In the genomic region with DNA sequence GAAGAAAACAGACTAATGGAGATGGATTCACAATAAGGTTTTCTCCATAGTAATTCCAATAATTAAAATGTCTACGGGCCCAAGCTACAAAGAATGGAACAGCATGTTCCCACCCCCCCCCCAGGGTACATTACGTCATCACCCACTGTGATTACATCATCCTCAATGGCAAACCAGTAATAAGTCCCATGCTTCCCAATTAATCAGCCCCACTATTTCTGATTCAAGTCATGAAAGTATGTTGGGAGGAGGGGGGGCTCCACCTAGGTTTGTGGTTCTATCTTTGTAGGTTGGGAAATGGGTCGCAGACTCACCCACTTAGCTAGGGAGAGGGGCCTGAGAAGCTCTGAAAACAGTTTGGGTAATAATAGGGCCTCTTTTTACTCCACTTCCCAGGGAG, we compare ENCODE assay signal across 15 mouse cellular contexts. TPM values are rescaled to one million over a fixed set of nuclear protein-coding genes. Genes with fewer than 3 reads are reported as not detected.
DNase-seq lines count a peak whose midpoint lies in the region; ATAC-seq and TF ChIP-seq lines count a peak whose summit lies in the region.
"Had no signal": no experiment of that assay in that cellular context is flagged by ENCODE, and none has a peak within 500 bp of the region (broad histone marks: within the 10 kb centered on the region; RNA-seq: fewer than 3 reads in every experiment).

No protein-coding gene starts in this region.

- no peak for DNase-seq in forebrain, embryonic 11.5 days (ENCODE audit: low spot score)
- DNase-seq in midbrain, embryonic 14.5 days = no peak
- no peak for DNase-seq in midbrain, embryonic 11.5 days (ENCODE audit: low spot score, missing footprints)
- no peak for DNase-seq in left cerebral cortex, postnatal 4 days
- DNase-seq: cerebellum, adult 11 months; heart, adult 2 months; lung, adult 18-20 months had no signal

- intact Hi-C loops in left cerebral cortex, postnatal 4 days (cut with DNase I) = no loop called here

- no peaks in the 10 kb centered on the region for H3K36me3 ChIP-seq in forebrain, embryonic 11.5 days (ENCODE audit: control insufficient read depth, insufficient read depth, low read length)
- H3K36me3 ChIP-seq in forebrain, embryonic 16.5 days (ENCODE audit: control insufficient read depth, insufficient read depth) = no peaks in the 10 kb centered on the region
- no peaks in the 10 kb centered on the region for H3K36me3 ChIP-seq in midbrain, embryonic 14.5 days (ENCODE audit: control insufficient read depth, insufficient read depth, low read length)
- H3K36me3 ChIP-seq in midbrain, embryonic 11.5 days (ENCODE audit: control insufficient read depth, insufficient read depth, low read length) = no peaks in the 10 kb centered on the region
- no peaks in the 10 kb centered on the region for H3K36me3 ChIP-seq in forebrain, embryonic 12.5 days (replicated peaks)
- H3K36me3 ChIP-seq in myocyte (ENCODE audit: control insufficient read depth, insufficient read depth) = no peaks in the 10 kb centered on the region
- H3K36me3 ChIP-seq: intestine, embryonic 15.5 days; limb, embryonic 12.5 days had no signal

- no peak overlapping the region for H3K4me3 ChIP-seq in forebrain, embryonic 11.5 days (ENCODE audit: low read depth, low read length)
- no peak overlapping the region for H3K4me3 ChIP-seq in forebrain, embryonic 16.5 days (replicated peaks; ENCODE audit: low read length)
- H3K4me3 ChIP-seq in midbrain, embryonic 14.5 days (replicated peaks; ENCODE audit: low read depth, low read length) = no peak overlapping the region
- no peak overlapping the region for H3K4me3 ChIP-seq in midbrain, embryonic 11.5 days (ENCODE audit: low read depth, low read length)
- no peak overlapping the region for H3K4me3 ChIP-seq in forebrain, embryonic 12.5 days (replicated peaks)
- no peak overlapping the region for H3K4me3 ChIP-seq in myocyte
- H3K4me3 ChIP-seq: heart, adult 2 months; intestine, embryonic 15.5 days; layer of hippocampus, adult 2 months; left cerebral cortex, adult 2 months; limb, embryonic 12.5 days had no signal

- no peak for TF ChIP-seq POLR2A in myocyte (IDR thresholded peaks at IDR 0.05; ENCODE audit: insufficient read length, low read depth)

- WGBS in forebrain, embryonic 11.5 days = 31% methylated on average over 3 of the region's 3 CpGs
- WGBS in forebrain, embryonic 16.5 days = 7% methylated on average over 3 of the region's 3 CpGs
- WGBS in midbrain, embryonic 14.5 days = 32% methylated on average over 3 of the region's 3 CpGs
- 41% methylated on average over 3 of the region's 3 CpGs for WGBS in midbrain, embryonic 11.5 days
- 25% methylated on average over 3 of the region's 3 CpGs for WGBS in forebrain, embryonic 12.5 days

- H3K9ac ChIP-seq in forebrain, embryonic 11.5 days (ENCODE audit: low read length) = no peak overlapping the region
- no peak overlapping the region for H3K9ac ChIP-seq in forebrain, embryonic 16.5 days (replicated peaks; ENCODE audit: low read depth, low read length)
- no peak overlapping the region for H3K9ac ChIP-seq in midbrain, embryonic 14.5 days (replicated peaks; ENCODE audit: low read length)
- no peak overlapping the region for H3K9ac ChIP-seq in midbrain, embryonic 11.5 days (ENCODE audit: low read length)
- no peak overlapping the region for H3K9ac ChIP-seq in forebrain, embryonic 12.5 days
- H3K9ac ChIP-seq: intestine, embryonic 15.5 days; limb, embryonic 12.5 days had no signal

- no peaks in the 10 kb centered on the region; the same call in 1 of the 2 replicates for H3K27me3 ChIP-seq in forebrain, embryonic 11.5 days (ENCODE audit: control insufficient read depth, insufficient read depth, low read length)
- no peaks in the 10 kb centered on the region for H3K27me3 ChIP-seq in forebrain, embryonic 16.5 days (replicated peaks; ENCODE audit: control insufficient read depth, insufficient read depth, low read length)
- H3K27me3 ChIP-seq in midbrain, embryonic 14.5 days (ENCODE audit: control insufficient read depth, insufficient read depth, low read length) = no peaks in the 10 kb centered on the region; the same call in 1 of the 2 replicates
- H3K27me3 ChIP-seq in midbrain, embryonic 11.5 days (ENCODE audit: control insufficient read depth, insufficient read depth, low read length) = no peaks in the 10 kb centered on the region
- H3K27me3 ChIP-seq in forebrain, embryonic 12.5 days = peaks cover 49% of the 10 kb centered on the region
- H3K27me3 ChIP-seq in myocyte (ENCODE audit: control insufficient read depth, insufficient read depth, insufficient read length) = no peaks in the 10 kb centered on the region
- H3K27me3 ChIP-seq: intestine, embryonic 15.5 days had no signal

- no peaks in the 10 kb centered on the region for H3K9me3 ChIP-seq in forebrain, embryonic 11.5 days (ENCODE audit: control insufficient read depth, low read length)
- no peaks in the 10 kb centered on the region for H3K9me3 ChIP-seq in forebrain, embryonic 16.5 days (ENCODE audit: control insufficient read depth, low read length)
- no peaks in the 10 kb centered on the region for H3K9me3 ChIP-seq in midbrain, embryonic 14.5 days (ENCODE audit: control insufficient read depth, low read length)
- H3K9me3 ChIP-seq in midbrain, embryonic 11.5 days (ENCODE audit: control insufficient read depth, low read length) = no peaks in the 10 kb centered on the region
- no peaks in the 10 kb centered on the region for H3K9me3 ChIP-seq in forebrain, embryonic 12.5 days
- H3K9me3 ChIP-seq: intestine, embryonic 15.5 days; limb, embryonic 12.5 days had no signal

- no peak overlapping the region for H3K4me2 ChIP-seq in forebrain, embryonic 11.5 days (ENCODE audit: low read depth, low read length, severe bottlenecking)
- H3K4me2 ChIP-seq in forebrain, embryonic 16.5 days (ENCODE audit: low read length) = no peak overlapping the region
- no peak overlapping the region for H3K4me2 ChIP-seq in midbrain, embryonic 14.5 days (ENCODE audit: low read length)
- H3K4me2 ChIP-seq in midbrain, embryonic 11.5 days = no peak overlapping the region
- H3K4me2 ChIP-seq in forebrain, embryonic 12.5 days = no peak overlapping the region
- no peak overlapping the region for H3K4me2 ChIP-seq in myocyte (ENCODE audit: low read depth)
- H3K4me2 ChIP-seq: intestine, embryonic 15.5 days; limb, embryonic 12.5 days had no signal

- no peak; the same call in 1 of the 2 replicates for ATAC-seq in forebrain, embryonic 11.5 days (replicated peaks; ENCODE audit: low FRiP score)
- no peak for ATAC-seq in forebrain, embryonic 16.5 days
- ATAC-seq in midbrain, embryonic 14.5 days (ENCODE audit: low FRiP score, low TSS enrichment) = no peak
- ATAC-seq in midbrain, embryonic 11.5 days (ENCODE audit: low FRiP score) = no peak
- ATAC-seq in forebrain, embryonic 12.5 days (ENCODE audit: low FRiP score) = no peak
- ATAC-seq in monocyte, adult 5-6 weeks (replicated peaks; ENCODE audit: insufficient number of reproducible peaks, low FRiP score, low TSS enrichment, poor library complexity, severe bottlenecking) = no peak

- peaks cover 23% of the 10 kb centered on the region for H3K4me1 ChIP-seq in forebrain, embryonic 11.5 days (replicated peaks; ENCODE audit: control insufficient read depth, insufficient read depth, low read length)
- H3K4me1 ChIP-seq in forebrain, embryonic 16.5 days (replicated peaks; ENCODE audit: control insufficient read depth, insufficient read depth, low read length) = peaks cover 9% of the 10 kb centered on the region
- H3K4me1 ChIP-seq in midbrain, embryonic 14.5 days (ENCODE audit: control insufficient read depth, insufficient read depth, low read length) = peaks cover 19% of the 10 kb centered on the region
- peaks cover 15% of the 10 kb centered on the region for H3K4me1 ChIP-seq in midbrain, embryonic 11.5 days (ENCODE audit: control insufficient read depth, insufficient read depth, low read length)
- peaks cover 37% of the 10 kb centered on the region for H3K4me1 ChIP-seq in forebrain, embryonic 12.5 days

- H3ac ChIP-seq in myocyte (ENCODE audit: control insufficient read depth, insufficient read length) = no peak overlapping the region

- no peaks in the 10 kb centered on the region for H3K79me2 ChIP-seq in myocyte (ENCODE audit: control insufficient read depth, insufficient read depth)

- peak overlapping the region; percentile 53; the same call in 1 of the 2 replicates for H3K27ac ChIP-seq in forebrain, embryonic 11.5 days (ENCODE audit: low read depth, low read length)
- H3K27ac ChIP-seq in forebrain, embryonic 16.5 days (ENCODE audit: low read length) = no peak overlapping the region
- H3K27ac ChIP-seq in midbrain, embryonic 14.5 days (replicated peaks; ENCODE audit: low read depth, low read length) = 0 out of 2 replicates have a peak overlapping the region, but pooled peaks have one; percentile 15
- H3K27ac ChIP-seq in midbrain, embryonic 11.5 days (ENCODE audit: low read depth, low read length) = no peak overlapping the region
- H3K27ac ChIP-seq in forebrain, embryonic 12.5 days = peak overlapping the region; percentile 76
- H3K27ac ChIP-seq: heart, adult 2 months; intestine, embryonic 15.5 days; layer of hippocampus, adult 2 months; left cerebral cortex, adult 2 months; limb, embryonic 12.5 days had no signal

TF ChIP-seq in myocyte, 11 proteins besides CTCF, POLR2A, EP300 and RAD21:
- TF ChIP-seq E2F4 (IDR thresholded peaks at IDR 0.05; ENCODE audit: insufficient read depth) (no peak), MYOD1 (IDR thresholded peaks at IDR 0.05; ENCODE audit: control insufficient read depth in 1 of 3, insufficient read length in 2 of 3, low read depth in 2 of 3) (no peak), REST (IDR thresholded peaks at IDR 0.05; ENCODE audit: insufficient read depth, insufficient read length) (no peak), SRF (IDR thresholded peaks at IDR 0.05; ENCODE audit: control insufficient read depth, insufficient read length, low read depth) (no peak), CEBPB (IDR thresholded peaks at IDR 0.05; ENCODE audit: insufficient read depth, poor library complexity, severe bottlenecking) (peak; percentile 80), MAX (IDR thresholded peaks at IDR 0.05; ENCODE audit: low read depth) (no peak), POLR2AphosphoS2 (IDR thresholded peaks at IDR 0.05; ENCODE audit: insufficient read length, low read depth) (no peak), MYOG (IDR thresholded peaks at IDR 0.05; ENCODE audit: control insufficient read depth in 1 of 3, insufficient read depth in 1 of 3, insufficient read length in 2 of 3, low read depth in 2 of 3) (no peak)

RNA-seq across cellular contexts. Expression of a gene that starts 48.3 kb away (rescaled TPM):
- polyA plus RNA-seq in forebrain, embryonic 11.5 days (2014; fragmentation: Nextera tagmentation; extraction: Ambion mirVana) = 57.8 and 58.2 TPM in 2 replicates
- 36.8 and 42.5 TPM in 2 replicates for polyA plus RNA-seq in forebrain, embryonic 16.5 days (2015; fragmentation: Nextera tagmentation; extraction: Ambion mirVana)
- polyA plus RNA-seq in midbrain, embryonic 14.5 days (2014; fragmentation: Nextera tagmentation; extraction: Ambion mirVana) = 36.4 and 43.8 TPM in 2 replicates
- polyA plus RNA-seq in midbrain, embryonic 11.5 days (2014; fragmentation: Nextera tagmentation; extraction: Ambion mirVana) = 38.2 and 38.9 TPM in 2 replicates
- 55.6 and 56.2 TPM in 2 replicates for polyA plus RNA-seq in forebrain, embryonic 12.5 days (2016; fragmentation: Nextera tagmentation; extraction: Ambion mirVana)
- polyA plus RNA-seq in myocyte (2012; fragmentation: generic; extraction: Trizol) = 62.1 TPM
- 96.0 to 177 TPM (median 119 TPM) in 3 replicates for total RNA-seq in monocyte, adult 5-6 weeks (2017)
- total RNA-seq in left cerebral cortex, postnatal 4 days (2021) = 100 to 1,000 TPM; 102 to 112 TPM

Comparison
In these comparisons a context has a peak if more than half of its experiments do, and no peak if none do; other contexts are left out.
1. H3K27ac ChIP-seq: peak in forebrain, embryonic 11.5 days (single experiment), midbrain, embryonic 14.5 days (single experiment) and forebrain, embryonic 12.5 days (single experiment); none in forebrain, embryonic 16.5 days (single experiment) and midbrain, embryonic 11.5 days (single experiment).